Comparison of ENCODE assay signal across 22 mouse cellular contexts in the genomic region with DNA sequence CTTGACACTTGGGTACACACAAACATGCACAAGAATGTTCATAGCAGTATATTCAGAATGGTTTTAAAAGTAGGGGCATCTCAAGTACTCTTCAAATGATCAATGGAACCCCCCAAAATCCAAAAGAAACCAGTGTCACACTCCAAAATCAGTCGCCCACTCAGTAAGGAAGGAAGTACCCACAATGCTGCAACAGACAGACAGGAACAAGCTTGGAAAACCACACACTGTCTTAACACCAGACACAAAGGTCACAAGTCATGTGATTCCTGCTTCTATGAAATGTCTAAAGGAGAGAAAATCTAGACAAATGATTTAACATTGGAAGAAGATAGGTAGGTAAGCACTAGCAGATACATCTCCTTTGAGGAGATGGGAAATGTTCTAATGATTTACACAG.
DNase-seq lines count a peak whose midpoint lies in the region; ATAC-seq and TF ChIP-seq lines count a peak whose summit lies in the region.
"Had no signal": no experiment of that assay in that cellular context is flagged by ENCODE, and none has a peak within 500 bp of the region (broad histone marks: within the 10 kb centered on the region; RNA-seq: fewer than 3 reads in every experiment).

No protein-coding gene starts in this region.

- peak; percentile 33 for DNase-seq in kidney, adult 2 months
- no peak for DNase-seq in kidney, postnatal 14 days
- peak; percentile 16 for DNase-seq in lung, postnatal 0 days (ENCODE audit: low spot score)
- DNase-seq in lung, adult 18-20 months = no peak
- peak; percentile 34 for DNase-seq in lung, postnatal 36 days
- DNase-seq in naive thymus-derived CD4-positive, alpha-beta T cell, adult 2 months (ENCODE audit: low read depth) = peak; percentile 18
- DNase-seq: adrenal gland, postnatal 14 days; cerebellum, adult 9-11 months; gastrocnemius, postnatal 36 days; kidney, adult 18-20 months; kidney, postnatal 36 days; layer of hippocampus, adult 9-11 months; thymus, postnatal 14 days had no signal

- no peak overlapping the region for H3K9ac ChIP-seq in lung, postnatal 0 days (replicated peaks; ENCODE audit: low read depth)
- H3K9ac ChIP-seq: embryonic facial prominence, embryonic 13.5 days; forebrain, embryonic 15.5 days; hindbrain, embryonic 12.5 days; liver, embryonic 14.5 days; neural tube, embryonic 12.5 days had no signal

- H3K4me2 ChIP-seq in lung, postnatal 0 days (replicated peaks; ENCODE audit: low read depth, low read length) = no peak overlapping the region
- H3K4me2 ChIP-seq: embryonic facial prominence, embryonic 13.5 days; forebrain, embryonic 15.5 days; hindbrain, embryonic 12.5 days; neural tube, embryonic 12.5 days had no signal

- no peaks in the 10 kb centered on the region for H3K36me3 ChIP-seq in kidney, adult 2 months (ENCODE audit: control insufficient read depth, insufficient read depth, low read length)
- H3K36me3 ChIP-seq in lung, postnatal 0 days (ENCODE audit: insufficient read depth, low read length) = no peaks in the 10 kb centered on the region
- H3K36me3 ChIP-seq: embryonic facial prominence, embryonic 13.5 days; forebrain, embryonic 15.5 days; G1E; hindbrain, embryonic 12.5 days; midbrain, embryonic 10.5 days; neural tube, embryonic 12.5 days had no signal

- no peaks in the 10 kb centered on the region for H3K9me3 ChIP-seq in lung, postnatal 0 days (ENCODE audit: low read length)
- H3K9me3 ChIP-seq: embryonic facial prominence, embryonic 13.5 days; forebrain, embryonic 15.5 days; G1E; hindbrain, embryonic 12.5 days; midbrain, embryonic 10.5 days; neural tube, embryonic 12.5 days had no signal

- WGBS in kidney, adult 2 months = 62% methylated on average over 1 of the region's 1 CpGs
- 52% methylated on average over 1 of the region's 1 CpGs for WGBS in lung, postnatal 0 days

- no peaks in the 10 kb centered on the region; the same call in 1 of the 2 replicates for H3K27me3 ChIP-seq in kidney, adult 2 months (replicated peaks; ENCODE audit: control insufficient read depth, insufficient read depth, low read length)
- H3K27me3 ChIP-seq in lung, postnatal 0 days (replicated peaks; ENCODE audit: insufficient read depth, low read length) = no peaks in the 10 kb centered on the region
- H3K27me3 ChIP-seq: embryonic facial prominence, embryonic 13.5 days; forebrain, embryonic 15.5 days; hindbrain, embryonic 12.5 days; neural tube, embryonic 12.5 days had no signal

- H3K27ac ChIP-seq in kidney, adult 2 months (ENCODE audit: insufficient read depth, low read depth, low read length) = no peak overlapping the region
- no peak overlapping the region for H3K27ac ChIP-seq in lung, postnatal 0 days (ENCODE audit: low read length)
- H3K27ac ChIP-seq: embryonic facial prominence, embryonic 13.5 days; forebrain, embryonic 15.5 days; hindbrain, embryonic 12.5 days; left cerebral cortex, adult 2 months; liver, embryonic 14.5 days; midbrain, embryonic 10.5 days; neural tube, embryonic 12.5 days had no signal

- H3K4me1 ChIP-seq in kidney, adult 2 months (ENCODE audit: control insufficient read depth, insufficient read depth, low read length) = no peaks in the 10 kb centered on the region; the same call in 1 of the 2 replicates
- H3K4me1 ChIP-seq in lung, postnatal 0 days (ENCODE audit: insufficient read depth, low read depth, low read length) = no peaks in the 10 kb centered on the region; the same call in 1 of the 2 replicates
- H3K4me1 ChIP-seq: hindbrain, embryonic 12.5 days; neural tube, embryonic 12.5 days had no signal

- no peak for TF ChIP-seq CTCF in kidney, adult 2 months (conservative IDR thresholded peaks at IDR 0.05; ENCODE audit: insufficient read depth, insufficient read length, low read depth, low read length)
- no peak for TF ChIP-seq CTCF in lung, postnatal 0 days (IDR thresholded peaks at IDR 0.05)

- no peak for ATAC-seq in lung, postnatal 0 days
- ATAC-seq in CD4-positive, CD25-positive, alpha-beta regulatory T cell, adult 4 months = no peak
- ATAC-seq: forebrain, embryonic 15.5 days had no signal

- H3K4me3 ChIP-seq in kidney, adult 2 months (ENCODE audit: insufficient read depth, low read depth, low read length) = no peak overlapping the region
- no peak overlapping the region for H3K4me3 ChIP-seq in lung, postnatal 0 days (ENCODE audit: low read depth, low read length)
- H3K4me3 ChIP-seq: embryonic facial prominence, embryonic 13.5 days; forebrain, embryonic 15.5 days; hindbrain, embryonic 12.5 days; left cerebral cortex, adult 2 months; midbrain, embryonic 10.5 days; neural tube, embryonic 12.5 days had no signal

- TF ChIP-seq POLR2A in kidney, adult 2 months (IDR thresholded peaks at IDR 0.05; ENCODE audit: low read depth, low read length) = no peak

- TF ChIP-seq EP300 in lung, postnatal 0 days (IDR thresholded peaks at IDR 0.05) = no peak

Comparison
In these comparisons a context has a peak if more than half of its experiments do, and no peak if none do; other contexts are left out.
1. DNase-seq: peak in kidney, adult 2 months (single experiment), lung, postnatal 0 days (single experiment), lung, postnatal 36 days (single experiment) and naive thymus-derived CD4-positive, alpha-beta T cell, adult 2 months (single experiment); none in kidney, postnatal 14 days (single experiment) and lung, adult 18-20 months (0 of 2).